Mouse (Mus musculus) heart, adult 2 months (tissue): ENCODE measurements around the gene Sec16a.

ENCODE experiments used
- CTCF ChIP-seq: fragments of 200-600 bp; IDR thresholded peaks from 2 replicates; pipeline ENCODE4 v1.8.1; 2022; ENCODE audit warnings: antibody characterized with exemption, mild to moderate bottlenecking, moderate library complexity
- EP300 ChIP-seq: fragments of 200-500 bp; IDR thresholded peaks from 2 replicates; pipeline ENCODE4 v1.6.1; 2011; ENCODE audit warnings: low read depth, low read length, control low read depth; ENCODE audit not compliant: insufficient read depth
- POLR2A ChIP-seq: fragments of 200-500 bp; IDR thresholded peaks from 2 replicates; pipeline ENCODE4 v1.6.1; 2011; ENCODE audit warnings: mild to moderate bottlenecking, low read depth, low read length, control low read depth; ENCODE audit not compliant: insufficient read depth

DNA sequence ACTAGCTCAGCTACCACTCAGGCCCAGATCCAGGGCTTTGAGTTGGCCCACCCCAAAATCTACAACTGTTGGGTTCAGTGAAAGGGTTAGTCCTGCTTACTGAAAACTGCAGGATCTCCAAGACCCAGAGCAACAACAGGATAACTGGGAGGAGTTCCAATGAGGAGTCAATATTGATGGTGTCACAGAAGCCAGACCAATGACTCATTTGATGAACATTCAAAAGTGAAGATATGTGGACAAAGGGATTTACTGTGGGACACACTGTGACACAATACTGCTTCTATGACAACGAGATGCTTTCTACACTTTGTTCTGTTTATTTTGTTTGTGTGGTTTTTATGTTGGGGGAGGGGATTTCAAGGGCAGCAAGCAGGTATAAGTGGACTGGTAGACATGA lies 26.9 kb downstream of the Sec16a start:
- TF ChIP-seq CTCF = no peak
- TF ChIP-seq EP300 = no peak
- TF ChIP-seq POLR2A = no peak
